Mouse (Mus musculus): ENCODE data around the gene Sstr3.

Gene Sstr3

GRCm38 (mm10) chr15:78502437-78503132 lies 41.9 kb downstream of the Sstr3 start:
- DNase-seq (ENCODE audit: low read depth, low spot score), result peak; percentile 47

- peak; percentile 92 for DNase-seq (ENCODE audit: low read depth, low spot score)
Observed at GRCm38 (mm10) chr15:78494968-78495406, 49.5 kb downstream of the Sstr3 start, which contains the start of gene Il2rb. Gene Il2rb (minus strand): TSS chr15:78495271.

DNA sequence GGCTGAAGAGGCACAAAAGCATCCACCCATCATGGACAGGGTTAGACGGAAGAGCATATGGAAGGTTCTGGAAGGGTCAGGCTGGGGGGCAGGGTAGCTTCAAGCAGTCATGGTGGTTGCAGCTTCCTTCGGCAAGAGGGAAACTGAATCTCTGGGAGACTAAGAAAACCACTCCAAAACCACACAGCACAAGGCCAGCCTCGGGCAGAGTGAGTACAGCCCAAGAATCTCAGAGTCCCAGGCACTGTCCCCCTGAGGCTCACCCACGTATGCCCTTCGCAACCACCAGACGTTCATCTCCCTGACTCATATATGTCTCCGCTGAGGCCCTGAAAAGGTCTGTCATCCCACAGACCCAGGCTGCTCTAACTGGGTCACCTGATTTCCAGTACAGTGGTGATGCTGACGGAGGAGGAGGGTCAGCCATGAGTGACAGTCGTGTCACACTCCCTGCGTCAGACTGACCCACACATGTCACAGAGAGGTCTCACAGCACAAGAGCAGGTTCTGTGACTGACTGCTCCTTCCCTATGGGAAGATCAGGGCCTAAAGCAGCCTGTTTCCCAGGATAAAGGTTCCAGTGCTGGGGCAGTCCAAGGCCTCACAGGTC lies 51.0 kb downstream of the Sstr3 start:
- peak; percentile 88 for DNase-seq (ENCODE audit: low read depth, low spot score)

GRCm38 (mm10) chr15:78491301-78491700 lies 53.2 kb downstream of the Sstr3 start:
- DNase-seq (ENCODE audit: low read depth, low spot score), result no peak

- no peak for DNase-seq (ENCODE audit: low read depth, low spot score)
Observed at GRCm38 (mm10) chr15:78489906-78490305, 54.6 kb downstream of the Sstr3 start.

DNA sequence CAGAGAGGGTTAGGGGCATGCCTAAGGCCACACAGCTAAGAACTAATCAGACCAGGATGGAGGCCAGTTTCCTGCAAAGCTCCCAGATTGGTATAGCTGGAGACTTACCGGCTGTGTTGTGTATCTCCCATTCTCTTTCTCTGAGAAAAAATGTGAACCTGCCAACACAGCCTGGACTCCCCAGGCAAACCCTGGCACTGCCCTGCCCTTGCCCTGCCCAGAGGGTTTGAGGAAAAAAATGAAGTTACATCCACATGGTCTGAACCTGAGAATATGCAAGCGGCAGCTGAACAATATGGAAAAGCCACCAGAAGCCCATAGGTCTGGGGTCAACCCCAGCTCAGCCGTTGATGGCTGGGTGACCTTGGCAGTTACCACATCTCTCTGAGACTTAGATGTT lies 55.2 kb downstream of the Sstr3 start:
- no peak for DNase-seq (ENCODE audit: low read depth, low spot score)

DNA sequence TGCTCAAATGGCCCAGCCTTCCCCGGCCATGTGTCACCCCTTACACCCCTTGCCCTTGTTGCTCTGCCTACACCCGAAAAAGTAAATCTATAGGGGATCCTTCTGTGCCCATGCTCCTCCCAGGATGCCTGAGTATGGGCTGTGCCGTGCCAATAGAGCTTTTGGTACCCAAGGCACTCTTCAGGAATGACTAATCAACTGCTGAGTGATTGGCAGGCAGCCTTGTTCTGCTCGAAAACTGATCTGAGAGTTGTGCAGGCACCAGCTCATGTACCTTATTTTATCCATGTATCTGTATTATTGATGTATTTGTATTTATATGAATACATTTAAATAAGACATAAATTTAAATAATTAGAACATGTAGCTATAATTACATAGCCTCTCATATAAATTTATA lies 57.4 kb downstream of the Sstr3 start:
- no peak for DNase-seq (ENCODE audit: low read depth, low spot score)

Data from CD4-positive helper T cell, adult 2 months (primary cell).